Mouse (Mus musculus) ES-E14 (cell line): ENCODE data around the gene Cct7.

Experiments used
- MAFK ChIP-seq: IDR thresholded peaks from 2 replicates; pipeline ENCODE4 v1.6.1; 2014; ENCODE audit warnings: mild to moderate bottlenecking, low read depth, low read length, inconsistent platforms; ENCODE audit not compliant: insufficient read depth
- ZC3H11A ChIP-seq: IDR thresholded peaks from 2 replicates; pipeline ENCODE4 v1.6.1; 2012; ENCODE audit warnings: low read depth, mild to moderate bottlenecking, inconsistent platforms, low read length, borderline replicate concordance
- ZNF384 ChIP-seq: IDR thresholded peaks from 2 replicates; pipeline ENCODE4 v1.6.1; 2012; ENCODE audit warnings: low read depth, low read length, inconsistent platforms

GRCm38 (mm10) chr6:85465381-85465780 lies 14.1 kb downstream of the Cct7 start:
- TF ChIP-seq MAFK = no peak
- TF ChIP-seq ZNF384 = no peak
- no peak for TF ChIP-seq ZC3H11A
